In the genomic region with DNA sequence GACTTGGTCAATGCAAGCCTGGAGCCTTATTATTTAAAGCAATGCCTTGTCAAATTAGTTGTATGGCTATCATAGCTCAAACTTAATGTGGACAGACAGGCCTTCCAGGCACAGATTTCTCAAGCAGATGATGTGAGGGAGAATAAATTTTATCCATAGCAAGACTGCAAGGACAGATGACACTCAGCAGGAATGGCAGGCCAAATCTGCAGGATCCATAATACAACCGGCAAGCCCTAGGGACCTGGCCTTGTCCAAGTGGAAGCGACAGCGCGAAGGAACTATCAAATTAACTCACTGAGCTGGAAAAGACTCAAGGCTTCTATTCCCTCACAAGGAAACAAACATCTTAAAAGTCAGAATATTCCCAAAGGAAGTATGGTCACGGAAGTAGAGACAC, we compare ENCODE assay signal across 13 mouse cellular contexts. TPM values are rescaled to one million over a fixed set of nuclear protein-coding genes. Genes with fewer than 3 reads are reported as not detected.
DNase-seq lines count a peak whose midpoint lies in the region.
"Had no signal": no experiment of that assay in that cellular context is flagged by ENCODE, and none has a peak within 500 bp of the region (broad histone marks: within the 10 kb centered on the region; RNA-seq: fewer than 3 reads in every experiment).

No protein-coding gene starts in this region.

- intact Hi-C loops in heart, postnatal 36 days (cut with DNase I): no loop called here
- intact Hi-C loops in left cerebral cortex, postnatal 4 days (cut with DNase I): no loop called here

- DNase-seq in heart, adult 8-10 months (ENCODE audit: low spot score): peak; percentile 32
- no peak for DNase-seq in heart, postnatal 36 days
- DNase-seq in left cerebral cortex, postnatal 4 days: peak; percentile 34
- DNase-seq in left cerebral cortex, adult 9 months (ENCODE audit: low spot score in 2 of 2): no peak
- peak; percentile 32 for DNase-seq in retina, embryonic 14.5 days (ENCODE audit: low spot score)
- no peak for DNase-seq in spleen, postnatal 14 days (ENCODE audit: low spot score in 2 of 2)
- DNase-seq: adrenal gland, adult 8-10 months; adrenal gland, postnatal 25 days; cerebellum, adult 18-20 months; cerebellum, adult 9-10 months; gastrocnemius, postnatal 10 days; gastrocnemius, postnatal 36 days; heart, adult 2 months had no signal

RNA-seq across cellular contexts. Expression of gene Bloc1s5, which starts 6.1 kb away (rescaled TPM):
- 10 to 100 TPM; 10.7 to 14.6 (median 11.4) TPM for total RNA-seq in heart, adult 8-10 months (2022)
- 1 to 10 TPM; 7.6 to 8.9 TPM for total RNA-seq in heart, postnatal 36 days (2021)
- 10 to 100 TPM; 10.4 to 11.4 TPM for total RNA-seq in left cerebral cortex, postnatal 4 days (2021)

RNA-seq across cellular contexts. Expression of gene Eef1e1, which starts 17.9 kb away (rescaled TPM):
- 10 to 100 TPM; 11.4 to 17.3 (median 14.8) TPM for total RNA-seq in heart, adult 8-10 months (2022)
- total RNA-seq in heart, postnatal 36 days (2021): 10 to 100 TPM in 1 of 2 experiments, 1 to 10 TPM in 1; 9.3 to 10.5 TPM
- 10 to 100 TPM; 65.3 to 72.2 TPM for total RNA-seq in left cerebral cortex, postnatal 4 days (2021)

Comparison
In these comparisons a context has a peak if more than half of its experiments do, and no peak if none do; other contexts are left out.
1. DNase-seq: peak in heart, adult 8-10 months (single experiment), left cerebral cortex, postnatal 4 days (single experiment) and retina, embryonic 14.5 days (single experiment); none in heart, postnatal 36 days (0 of 2), left cerebral cortex, adult 9 months (0 of 2) and spleen, postnatal 14 days (0 of 2).